Mouse (Mus musculus) lung, embryonic 15.5 days (tissue): Measurements from ENCODE around the gene Ncapd2. TPM values are rescaled to one million over a fixed set of nuclear protein-coding genes. Genes with fewer than 3 reads are reported as not detected.

Experiments
- ATAC-seq: fragments of 200-750 bp; cut with Nextera tagmentation; 2 replicates; pipeline ENCODE4 v1.8.0; 2017; ENCODE audit warnings: moderate number of reproducible peaks, borderline replicate concordance; ENCODE audit not compliant: low FRiP score, low TSS enrichment; ENCODE audit errors: extremely low read depth
- H3K27ac ChIP-seq: fragments of 300-500 bp; sonication (generic); 2 replicates; pipeline ENCODE4 v1.5.1; 2015; ENCODE audit warnings: moderate library complexity, mild to moderate bottlenecking, inconsistent platforms
- H3K27me3 ChIP-seq: fragments of 300-500 bp; sonication (generic); 2 replicates; pipeline ENCODE4 v1.6.1; 2015; ENCODE audit warnings: inconsistent platforms
- H3K36me3 ChIP-seq: fragments of 300-500 bp; sonication (generic); 2 replicates; pipeline ENCODE4 v1.6.1; 2015; ENCODE audit warnings: inconsistent platforms
- H3K4me1 ChIP-seq: fragments of 300-500 bp; sonication (generic); 2 replicates; pipeline ENCODE4 v1.6.1; 2015; ENCODE audit warnings: inconsistent platforms
- H3K4me2 ChIP-seq: fragments of 300-500 bp; sonication (generic); 2 replicates; pipeline ENCODE4 v1.6.1; 2015; ENCODE audit warnings: inconsistent platforms, mild to moderate bottlenecking, moderate library complexity
- H3K4me3 ChIP-seq: fragments of 300-500 bp; sonication (generic); 2 replicates; pipeline ENCODE4 v1.5.1; 2015; ENCODE audit warnings: mild to moderate bottlenecking, inconsistent platforms
- H3K9ac ChIP-seq: fragments of 300-500 bp; sonication (generic); 2 replicates; pipeline ENCODE4 v1.6.1; 2015; ENCODE audit warnings: inconsistent platforms
- H3K9me3 ChIP-seq: fragments of 300-500 bp; sonication (generic); 2 replicates; pipeline ENCODE4 v1.6.1; 2016; ENCODE audit warnings: inconsistent platforms
- WGBS: fragments of 180-500 bp; shearing (Covaris S2); methylation state at CpG from one replicate; pipeline ENCODE4 v1.1.7; 2015; 5-methylcytosine and 5-hydroxymethylcytosine counted together
- polyA plus RNA-seq: library from polyadenylated mRNA; unstranded; fragments of >200 nt; fragmentation: Nextera tagmentation; extraction: Ambion mirVana; gene quantifications from 2 replicates; pipeline ENCODE4 v1.2.1, GENCODE M21; 2015

Ncapd2 gene
- polyA plus RNA-seq, 1 experiment from 2014 or later, result 136 TPM

- Histone ChIP-seq H3K9me3 (no peaks in the 10 kb centered on the region), H3K36me3 (peaks cover 17% of the 10 kb centered on the region), H3K4me3 (no peak overlapping the region), H3K27me3 (no peaks in the 10 kb centered on the region), H3K4me2 (no peak overlapping the region), H3K9ac (no peak overlapping the region), H3K27ac (no peak overlapping the region), H3K4me1 (peaks cover 3% of the 10 kb centered on the region)
- ATAC-seq, result no peak
Measured at GRCm38 (mm10) chr6:125154550-125154949, 37.0 kb downstream of the Ncapd2 start.

GRCm38 (mm10) chr6:125153682-125154081 lies 37.8 kb downstream of the Ncapd2 start:
- no peak for ATAC-seq

GRCm38 (mm10) chr6:125153018-125153389 lies 38.5 kb downstream of the Ncapd2 start:
- 73% methylated on average over 5 of the region's 5 CpGs for WGBS
- peaks cover 18% of the 10 kb centered on the region for H3K4me1 ChIP-seq
- 0 out of 2 replicates have a peak, but pooled peaks cover 5% of the 10 kb centered on the region for H3K36me3 ChIP-seq
- H3K9me3 ChIP-seq, result no peaks in the 10 kb centered on the region
- H3K4me2 ChIP-seq, result no peak overlapping the region
- H3K27ac ChIP-seq, result no peak overlapping the region
- ATAC-seq, result no peak
- H3K27me3 ChIP-seq, result no peaks in the 10 kb centered on the region
- no peak overlapping the region for H3K9ac ChIP-seq
- no peak overlapping the region for H3K4me3 ChIP-seq

More at GRCm38 (mm10) chr6:125153682-125154081, 37.8 kb downstream of the Ncapd2 start:
- Histone ChIP-seq H3K36me3 (peaks cover 9% of the 10 kb centered on the region), H3K4me2 (no peak overlapping the region), H3K27me3 (no peaks in the 10 kb centered on the region), H3K27ac (no peak overlapping the region), H3K4me1 (peaks cover 11% of the 10 kb centered on the region), H3K4me3 (no peak overlapping the region), H3K9me3 (no peaks in the 10 kb centered on the region), H3K9ac (no peak overlapping the region)
- 87% methylated on average over 4 of the region's 4 CpGs for WGBS

GRCm38 (mm10) chr6:125152212-125153017 lies 39.1 kb downstream of the Ncapd2 start:
- H3K36me3 ChIP-seq, result 0 out of 2 replicates have a peak, but pooled peaks cover 5% of the 10 kb centered on the region
- 0 out of 2 replicates have a peak, but pooled peaks have one; percentile 12 for ATAC-seq
- no peak overlapping the region for H3K4me3 ChIP-seq
- H3K4me2 ChIP-seq, result no peak overlapping the region
- H3K9ac ChIP-seq, result no peak overlapping the region
- H3K27me3 ChIP-seq, result no peaks in the 10 kb centered on the region
- 72% methylated on average over 22 of the region's 22 CpGs for WGBS
- H3K27ac ChIP-seq, result no peak overlapping the region
- peaks cover 22% of the 10 kb centered on the region for H3K4me1 ChIP-seq
- H3K9me3 ChIP-seq, result no peaks in the 10 kb centered on the region

GRCm38 (mm10) chr6:125149569-125149950 lies 41.9 kb downstream of the Ncapd2 start:
- Histone ChIP-seq H3K4me1 (peaks cover 46% of the 10 kb centered on the region), H3K4me3 (no peak overlapping the region), H3K36me3 (0 out of 2 replicates have a peak, but pooled peaks cover 6% of the 10 kb centered on the region), H3K4me2 (no peak overlapping the region), H3K9ac (no peak overlapping the region), H3K27ac (peak overlapping the region; percentile 55; the same call in 1 of the 2 replicates), H3K9me3 (no peaks in the 10 kb centered on the region), H3K27me3 (no peaks in the 10 kb centered on the region)
- WGBS, result 77% methylated on average over 7 of the region's 7 CpGs
- ATAC-seq, result no peak

- ATAC-seq, result no peak
- H3K9ac ChIP-seq, result no peak overlapping the region
- H3K27ac ChIP-seq, result peak overlapping the region; percentile 55; the same call in 1 of the 2 replicates
Measured at GRCm38 (mm10) chr6:125148926-125149568, 42.5 kb downstream of the Ncapd2 start.

GRCm38 (mm10) chr6:125148251-125148925 lies 43.1 kb downstream of the Ncapd2 start:
- H3K4me3 ChIP-seq, result no peak overlapping the region
- peak overlapping the region; percentile 16; the same call in 1 of the 2 replicates for H3K4me2 ChIP-seq
- H3K27me3 ChIP-seq, result no peaks in the 10 kb centered on the region
- WGBS, result 52% methylated on average over 18 of the region's 18 CpGs
- peak overlapping the region; percentile 61 for H3K27ac ChIP-seq
- H3K36me3 ChIP-seq, result peaks cover 18% of the 10 kb centered on the region; the same call in 1 of the 2 replicates
- peaks cover 46% of the 10 kb centered on the region for H3K4me1 ChIP-seq
- H3K9ac ChIP-seq, result no peak overlapping the region
- H3K9me3 ChIP-seq, result no peaks in the 10 kb centered on the region
- ATAC-seq, result no peak

More at GRCm38 (mm10) chr6:125148926-125149568, 42.5 kb downstream of the Ncapd2 start:
- no peaks in the 10 kb centered on the region for H3K9me3 ChIP-seq
- H3K4me2 ChIP-seq, result no peak overlapping the region
- H3K36me3 ChIP-seq, result 0 out of 2 replicates have a peak, but pooled peaks cover 11% of the 10 kb centered on the region
- H3K27me3 ChIP-seq, result no peaks in the 10 kb centered on the region
- no peak overlapping the region for H3K4me3 ChIP-seq
- H3K4me1 ChIP-seq, result peaks cover 46% of the 10 kb centered on the region
- 66% methylated on average over 16 of the region's 16 CpGs for WGBS

GRCm38 (mm10) chr6:125147329-125147728 lies 44.2 kb downstream of the Ncapd2 start:
- Histone ChIP-seq H3K4me2 (no peak overlapping the region; the same call in 1 of the 2 replicates), H3K4me1 (peaks cover 46% of the 10 kb centered on the region), H3K27me3 (no peaks in the 10 kb centered on the region), H3K36me3 (peaks cover 15% of the 10 kb centered on the region), H3K4me3 (no peak overlapping the region), H3K9me3 (no peaks in the 10 kb centered on the region), H3K27ac (no peak overlapping the region), H3K9ac (no peak overlapping the region)
- WGBS, result 56% methylated on average over 10 of the region's 10 CpGs
- ATAC-seq, result no peak

- Histone ChIP-seq H3K4me2 (peak overlapping the region; percentile 89), H3K4me1 (peaks cover 46% of the 10 kb centered on the region), H3K36me3 (peaks cover 20% of the 10 kb centered on the region)
Measured at GRCm38 (mm10) chr6:125146797-125147196, 44.7 kb downstream of the Ncapd2 start.

GRCm38 (mm10) chr6:125146148-125146547 lies 45.4 kb downstream of the Ncapd2 start:
- ATAC-seq, result no peak
- no peaks in the 10 kb centered on the region for H3K9me3 ChIP-seq
- H3K4me1 ChIP-seq, result peaks cover 46% of the 10 kb centered on the region
- peak overlapping the region; percentile 64 for H3K4me3 ChIP-seq
- H3K27ac ChIP-seq, result no peak overlapping the region
- peak overlapping the region; percentile 89 for H3K4me2 ChIP-seq
- H3K36me3 ChIP-seq, result peaks cover 26% of the 10 kb centered on the region
- no peaks in the 10 kb centered on the region for H3K27me3 ChIP-seq
- 54% methylated on average over 7 of the region's 7 CpGs for WGBS
- peak overlapping the region; percentile 60; the same call in 1 of the 2 replicates for H3K9ac ChIP-seq

More at GRCm38 (mm10) chr6:125146797-125147196, 44.7 kb downstream of the Ncapd2 start:
- H3K4me3 ChIP-seq, result no peak overlapping the region
- 75% methylated on average over 4 of the region's 4 CpGs for WGBS
- no peaks in the 10 kb centered on the region for H3K27me3 ChIP-seq
- H3K9ac ChIP-seq, result no peak overlapping the region
- no peaks in the 10 kb centered on the region for H3K9me3 ChIP-seq
- no peak overlapping the region for H3K27ac ChIP-seq
- ATAC-seq, result no peak

- Histone ChIP-seq H3K4me3 (peak overlapping the region; percentile 64), H3K4me1 (peaks cover 46% of the 10 kb centered on the region), H3K27me3 (no peaks in the 10 kb centered on the region), H3K27ac (peak overlapping the region; percentile 81), H3K36me3 (peaks cover 33% of the 10 kb centered on the region), H3K4me2 (peak overlapping the region; percentile 89), H3K9me3 (no peaks in the 10 kb centered on the region), H3K9ac (peak overlapping the region; percentile 60)
- ATAC-seq, result peak; percentile 63
- WGBS, result 5% methylated on average over 35 of the region's 35 CpGs
Measured at GRCm38 (mm10) chr6:125145479-125145951, 46.0 kb downstream of the Ncapd2 start.
